Mouse (Mus musculus) liver, adult 2 months (tissue): ENCODE measurements around the gene Mprip.

Experiments
- CTCF ChIP-seq: fragments of 200-500 bp; IDR thresholded peaks from 2 replicates; pipeline ENCODE4 v1.5.1; 2011; ENCODE audit warnings: low read depth, low read length, control low read depth
- POLR2A ChIP-seq: fragments of 200-500 bp; IDR thresholded peaks from 2 replicates; pipeline ENCODE4 v1.6.1; 2011; ENCODE audit warnings: low read length, control low read depth; ENCODE audit not compliant: insufficient read depth; ENCODE audit errors: extremely low read depth

- TF ChIP-seq POLR2A, result no peak
- no peak for TF ChIP-seq CTCF
Observed at GRCm38 (mm10) chr11:59677767-59678166, 16.7 kb downstream of the Mprip start.
